Mouse (Mus musculus) large intestine, adult 2 months (tissue): Measurements from ENCODE around the gene Map3k14. TPM values are rescaled to one million over a fixed set of nuclear protein-coding genes. Genes with fewer than 3 reads are reported as not detected.

Source experiments
- DNase-seq: peaks from one replicate; pipeline ENCODE4 v3.0.0-alpha.2; 2012; ENCODE audit warnings: low read depth, low spot score
- whole genome bisulfite sequencing: fragments of 180-500 bp; shearing (Covaris S2); methylation state at CpG from one replicate; pipeline ENCODE4 v1.1.7; 2018; 5-methylcytosine and 5-hydroxymethylcytosine counted together
- polyA plus RNA-seq: library from polyadenylated mRNA; depleted of rRNA; stranded (reverse); fragments of >200 nt; gene quantifications from 2 replicates; pipeline ENCODE4 v1.2.3, GENCODE M21; 2012

The Map3k14 gene
- polyA plus RNA-seq, 1 experiment = 9.8 TPM

- DNase-seq = no peak
- WGBS = 59% methylated on average over 3 of the region's 3 CpGs
Observed at GRCm38 (mm10) chr11:103181911-103182310, 85.4 kb downstream of the Map3k14 start.

- no peak for DNase-seq
- WGBS = 63% methylated on average over 9 of the region's 9 CpGs
Observed at GRCm38 (mm10) chr11:103181349-103181748, 85.9 kb downstream of the Map3k14 start.

DNA sequence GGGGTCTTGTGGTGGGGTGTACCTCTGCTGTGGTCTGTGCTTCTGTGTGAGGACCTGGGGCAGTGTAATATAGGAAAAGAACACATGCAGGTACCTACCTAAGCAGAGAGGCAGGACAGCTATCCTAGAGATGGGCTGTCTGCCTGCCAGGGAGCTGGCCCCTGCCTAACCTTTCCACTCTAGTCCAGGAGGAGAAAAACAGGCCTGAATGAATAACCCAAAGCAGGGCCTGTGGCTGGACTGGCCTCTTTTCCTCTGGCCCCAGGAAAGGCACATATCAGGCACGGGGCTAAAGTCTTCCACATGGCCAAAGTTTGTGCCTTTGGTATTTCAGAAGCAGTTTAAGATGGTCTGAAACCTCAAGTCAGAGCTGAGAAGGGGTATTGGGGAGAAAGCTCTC is 86.8 kb downstream of the Map3k14 start:
- DNase-seq = no peak
- WGBS = 77% methylated on average over 1 of the region's 1 CpGs

DNA sequence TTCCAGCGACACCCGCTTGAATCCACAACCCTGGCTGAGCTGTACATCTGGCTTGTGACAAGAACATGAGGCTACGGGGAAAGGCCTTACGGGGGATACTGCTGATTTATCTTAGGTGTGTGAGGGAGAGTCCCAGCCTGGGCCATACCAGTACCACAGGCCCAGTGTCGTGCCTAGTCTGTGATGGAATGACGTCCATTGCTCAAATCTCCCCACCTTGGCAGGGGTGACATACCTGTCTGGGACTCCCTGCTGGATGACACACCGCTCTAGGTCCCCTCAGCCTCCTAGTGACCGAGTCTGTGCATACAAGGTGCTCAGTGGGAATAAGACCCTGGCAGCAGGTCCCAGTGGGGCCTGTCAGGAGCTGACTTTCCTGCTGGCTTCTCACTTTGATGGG is 88.5 kb downstream of the Map3k14 start:
- DNase-seq = no peak
- 91% methylated on average over 8 of the region's 8 CpGs for WGBS

DNA sequence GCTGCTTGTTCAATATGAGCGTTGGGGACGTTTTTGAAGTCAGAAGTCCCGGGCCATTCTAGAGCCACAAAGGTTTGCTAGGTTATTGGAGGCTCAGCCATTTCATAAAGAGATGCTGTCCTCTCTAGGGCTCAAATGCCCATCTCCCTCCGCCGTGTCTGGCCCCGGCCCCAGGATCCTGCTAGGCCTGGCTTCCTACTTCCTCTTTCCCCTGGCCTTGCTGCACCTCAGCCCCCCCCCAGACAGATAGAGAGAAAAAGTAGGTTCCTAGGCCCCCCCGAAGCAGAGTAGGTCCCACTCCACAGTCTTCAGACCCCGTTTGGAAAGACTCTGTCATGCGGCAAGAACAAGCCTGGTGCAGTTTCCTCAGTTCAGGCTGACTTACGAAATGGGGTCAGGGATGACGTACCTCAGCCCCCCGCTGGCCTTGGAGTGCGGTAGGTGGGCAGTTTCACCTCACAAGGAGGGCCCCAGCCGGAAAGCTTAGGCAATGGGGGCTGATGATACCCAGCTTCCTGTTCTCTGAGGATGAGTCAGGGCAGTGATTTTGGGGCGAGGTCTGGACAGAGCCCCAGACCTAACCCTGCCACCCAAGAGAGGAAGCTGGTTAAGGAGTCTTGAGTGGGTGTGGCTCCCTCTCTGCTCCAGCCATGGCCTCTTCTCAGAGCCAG is 89.3 kb downstream of the Map3k14 start:
- 83% methylated on average over 15 of the region's 15 CpGs for WGBS
- DNase-seq = no peak

DNA sequence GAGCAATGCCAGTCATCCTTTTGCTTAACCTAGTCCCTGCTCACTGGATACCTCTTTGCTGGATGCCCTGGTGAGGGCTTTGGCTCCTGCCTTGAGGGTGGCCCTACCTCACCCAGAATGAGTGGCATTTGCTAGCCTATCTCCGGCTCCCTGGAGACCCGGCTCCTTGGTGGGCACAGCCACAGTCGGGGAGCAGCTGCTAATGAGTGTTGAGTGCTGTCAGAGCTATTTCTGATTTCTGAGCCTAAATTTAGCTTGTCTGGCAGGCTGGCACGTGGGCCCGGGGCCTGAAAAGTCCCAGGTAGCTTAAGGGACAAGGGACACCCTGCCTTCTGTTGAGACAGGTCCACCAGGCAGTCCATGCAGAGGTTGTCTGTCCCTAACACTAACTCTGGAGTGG is 90.1 kb downstream of the Map3k14 start:
- 75% methylated on average over 5 of the region's 5 CpGs for WGBS

DNA sequence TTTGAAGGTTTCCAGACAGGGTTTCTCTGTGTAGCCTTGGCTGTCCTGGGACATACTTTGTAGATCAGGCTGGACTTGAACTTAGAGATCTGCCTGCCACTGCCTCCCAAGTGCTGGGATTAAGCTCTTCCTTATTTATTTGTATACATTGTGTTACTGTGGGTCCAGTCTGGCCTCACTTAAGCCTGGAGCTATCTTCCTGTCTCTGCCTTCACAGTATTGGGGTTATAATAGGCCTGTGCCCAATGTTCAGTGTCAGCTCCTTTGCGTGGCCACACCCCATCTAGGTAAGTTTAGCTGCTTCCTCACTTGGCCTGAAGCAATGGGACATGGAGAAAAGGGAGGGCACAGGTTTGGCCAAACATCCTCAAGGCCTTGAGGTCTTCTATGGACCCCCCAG is 90.8 kb downstream of the Map3k14 start:
- WGBS = 89% methylated on average over 1 of the region's 1 CpGs
- DNase-seq = no peak

More for the DNA sequence above, 90.1 kb downstream of the Map3k14 start:
- no peak for DNase-seq

GRCm38 (mm10) chr11:103175688-103176442 is 91.4 kb downstream of the Map3k14 start:
- no peak for DNase-seq
- 72% methylated on average over 14 of the region's 14 CpGs for WGBS

- DNase-seq = no peak
- 64% methylated on average over 8 of the region's 8 CpGs for WGBS
Observed at GRCm38 (mm10) chr11:103174891-103175391, 92.3 kb downstream of the Map3k14 start.

GRCm38 (mm10) chr11:103174411-103174832 is 92.8 kb downstream of the Map3k14 start:
- 63% methylated on average over 5 of the region's 5 CpGs for WGBS

DNA sequence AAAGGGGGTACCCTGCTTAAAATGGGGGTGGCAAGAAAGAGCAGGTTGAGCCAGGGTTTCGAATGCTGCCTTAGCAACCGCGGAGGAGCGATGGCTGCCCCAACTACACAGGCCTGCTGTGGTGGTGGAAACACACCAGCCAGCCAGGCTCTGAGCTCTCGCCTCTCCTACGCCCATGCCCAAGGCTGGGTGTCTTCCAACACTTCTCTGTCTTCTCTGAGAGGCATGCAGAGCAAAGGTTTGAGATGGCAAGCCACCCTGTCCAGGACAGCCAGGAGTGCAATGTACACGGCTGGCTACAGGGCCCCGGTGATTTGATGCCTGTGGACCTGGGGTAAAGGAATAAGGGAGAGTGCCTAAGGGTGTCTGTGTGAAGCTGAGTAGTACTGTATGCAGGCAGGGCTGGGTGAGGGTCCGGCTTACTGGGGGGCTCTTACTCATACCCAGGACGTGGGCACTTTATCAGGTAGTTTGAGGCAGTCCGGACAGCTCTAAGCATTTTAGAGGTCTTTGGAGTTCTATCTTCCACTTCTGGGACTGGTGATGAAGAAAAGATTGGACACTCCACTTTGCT is 93.4 kb downstream of the Map3k14 start:
- DNase-seq = no peak
- WGBS = 90% methylated on average over 11 of the region's 11 CpGs

More at GRCm38 (mm10) chr11:103174411-103174832, 92.8 kb downstream of the Map3k14 start:
- no peak for DNase-seq

- DNase-seq = no peak
- 75% methylated on average over 7 of the region's 7 CpGs for WGBS
Observed at GRCm38 (mm10) chr11:103173041-103173770, 94.1 kb downstream of the Map3k14 start.

DNA sequence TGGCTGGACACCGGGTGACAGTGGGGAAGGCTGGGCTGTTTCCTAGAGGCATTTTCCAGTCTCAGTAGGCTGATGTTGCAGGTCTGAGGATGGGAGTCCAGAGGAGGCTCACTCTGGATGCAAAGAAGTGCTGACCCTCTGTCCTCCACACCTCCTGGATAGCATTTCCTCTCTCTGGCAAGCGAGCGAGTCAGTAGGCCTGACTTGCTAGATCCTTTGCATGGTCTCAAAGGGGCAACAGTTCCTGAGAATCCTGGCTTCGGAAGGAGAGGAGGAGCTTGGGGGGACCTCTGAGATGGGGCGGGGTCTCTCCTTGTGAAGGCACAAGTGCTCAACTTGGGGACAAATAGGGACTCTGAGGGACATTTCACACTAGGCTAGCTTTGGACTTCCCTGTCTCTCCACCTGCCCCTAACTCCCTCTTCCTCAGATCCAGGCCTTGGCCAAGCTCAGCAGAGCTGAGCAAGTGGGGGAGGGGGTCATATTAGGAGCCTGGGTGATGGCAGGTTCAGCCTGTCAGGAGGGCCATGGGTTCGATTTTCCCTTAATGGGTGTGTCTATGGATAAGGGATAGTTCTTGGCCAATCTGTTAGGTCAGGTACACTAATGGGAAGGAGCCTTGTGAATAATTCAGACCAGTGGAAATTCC is 94.8 kb downstream of the Map3k14 start:
- no peak for DNase-seq
- WGBS = 79% methylated on average over 6 of the region's 6 CpGs

DNA sequence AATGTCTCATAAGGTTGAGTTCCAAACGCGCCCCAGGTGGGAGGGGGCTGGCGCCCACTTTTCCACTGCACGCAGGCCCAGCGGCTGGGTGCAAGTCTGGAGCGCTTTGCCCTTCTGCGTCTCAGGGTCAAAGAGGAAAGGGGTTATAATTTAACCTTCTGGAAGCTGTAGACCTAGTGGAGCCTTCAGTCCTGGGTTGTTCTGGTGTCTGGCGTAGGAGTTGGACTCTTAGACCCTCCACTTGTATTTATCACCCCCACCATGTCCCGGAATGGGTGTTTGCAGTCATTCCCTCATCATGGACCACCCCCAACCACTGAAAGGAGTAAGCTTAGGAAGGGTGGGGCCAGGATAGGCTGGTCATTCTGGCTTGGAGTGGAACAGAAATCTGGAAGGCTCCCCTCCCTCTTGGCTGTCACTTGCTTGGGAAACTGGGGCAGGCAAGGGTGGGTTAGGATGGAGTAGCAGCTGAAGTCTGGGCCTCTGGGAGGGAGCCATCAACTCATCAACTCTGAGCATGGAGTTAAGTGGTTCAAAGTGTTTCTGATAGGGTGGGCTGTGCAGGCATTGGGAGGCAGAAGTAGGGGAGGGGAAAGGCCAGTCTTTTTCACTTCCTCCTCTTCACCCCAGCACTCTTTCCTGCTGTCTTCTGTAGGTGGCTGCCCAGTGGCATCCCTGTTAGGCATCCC is 95.4 kb downstream of the Map3k14 start:
- no peak for DNase-seq
- 54% methylated on average over 9 of the region's 9 CpGs for WGBS

- 6% methylated on average over 23 of the region's 23 CpGs for WGBS
- no peak for DNase-seq
Observed at GRCm38 (mm10) chr11:103171286-103171620, 96.0 kb downstream of the Map3k14 start.

GRCm38 (mm10) chr11:103170494-103171285 is 96.6 kb downstream of the Map3k14 start, which contains the start of gene Fmnl1:
Gene Fmnl1, plus strand, starts transcription at chr11:103171107.
- 3% methylated on average over 73 of the region's 84 CpGs for WGBS
- DNase-seq = no peak

- no peak for DNase-seq
- 40% methylated on average over 3 of the region's 3 CpGs for WGBS
Observed at GRCm38 (mm10) chr11:103170111-103170493, 97.2 kb downstream of the Map3k14 start.
